Mouse (Mus musculus) B cell, adult 2 months (primary cell): ENCODE results near the gene Gipc2.

Source experiments
- DNase-seq, 2 experiments: peaks; one replicate each; pipeline ENCODE4 v3.0.0; 2022

Gipc2 gene

GRCm38 (mm10) chr3:152113496-152113895 is 52.5 kb downstream of the Gipc2 start:
- DNase-seq: no peak

GRCm38 (mm10) chr3:152112664-152113063 is 53.4 kb downstream of the Gipc2 start:
- no peak for DNase-seq

GRCm38 (mm10) chr3:152111482-152111881 is 54.5 kb downstream of the Gipc2 start:
- no peak for DNase-seq

- DNase-seq: peak; percentile 33 to 40
These were observed 54.9 kb downstream of the Gipc2 start for GRCm38 (mm10) chr3:152111081-152111480.

GRCm38 (mm10) chr3:152109260-152109587 is 56.8 kb downstream of the Gipc2 start:
- no peak for DNase-seq

- DNase-seq: no peak
These were observed 57.3 kb downstream of the Gipc2 start for GRCm38 (mm10) chr3:152108560-152109259.

GRCm38 (mm10) chr3:152108003-152108395 is 58.0 kb downstream of the Gipc2 start:
- DNase-seq: no peak

GRCm38 (mm10) chr3:152107149-152108002 is 58.7 kb downstream of the Gipc2 start:
- no peak for DNase-seq

- DNase-seq: no peak
These were observed 59.5 kb downstream of the Gipc2 start for GRCm38 (mm10) chr3:152106225-152107148.

- DNase-seq: peak; percentile 27 to 34
These were observed 60.7 kb downstream of the Gipc2 start for GRCm38 (mm10) chr3:152105341-152105740.

GRCm38 (mm10) chr3:152103381-152103780 is 62.6 kb downstream of the Gipc2 start:
- DNase-seq: no peak

- no peak for DNase-seq
These were observed 64.6 kb downstream of the Gipc2 start for GRCm38 (mm10) chr3:152101459-152101858.

GRCm38 (mm10) chr3:152100119-152100818 is 65.8 kb downstream of the Gipc2 start:
- DNase-seq: no peak

- no peak for DNase-seq
These were observed 71.0 kb downstream of the Gipc2 start for GRCm38 (mm10) chr3:152095030-152095429.

GRCm38 (mm10) chr3:152092385-152093057 is 73.5 kb downstream of the Gipc2 start:
- no peak for DNase-seq

- peak; percentile 38 to 42 for DNase-seq
These were observed 76.9 kb downstream of the Gipc2 start for GRCm38 (mm10) chr3:152089178-152089577.

- no peak for DNase-seq
These were observed 84.6 kb downstream of the Gipc2 start for GRCm38 (mm10) chr3:152081381-152081780.

GRCm38 (mm10) chr3:152076088-152076487 is 89.9 kb downstream of the Gipc2 start:
- no peak for DNase-seq

GRCm38 (mm10) chr3:152069001-152069400 is 97.0 kb downstream of the Gipc2 start:
- no peak for DNase-seq

GRCm38 (mm10) chr3:152068311-152068710 is 97.7 kb downstream of the Gipc2 start:
- DNase-seq: no peak

GRCm38 (mm10) chr3:152066696-152067095 is 99.3 kb downstream of the Gipc2 start:
- no peak for DNase-seq

- no peak for DNase-seq
These were observed 100.2 kb downstream of the Gipc2 start for GRCm38 (mm10) chr3:152065806-152066205.
